Mouse (Mus musculus) spleen, adult 2 months (tissue): ENCODE measurements at regions not wholly inside any gene's neighbourhood (a gene's known extent, or its start where the extent isn't known, plus 50 kb on each side); places are given as distances from the start of the nearest gene placed in this dataset.

Experiments
- CTCF ChIP-seq: fragments of 200-500 bp; IDR thresholded peaks from 2 replicates; pipeline ENCODE4 v1.5.1; 2011; ENCODE audit warnings: mild to moderate bottlenecking, inconsistent platforms; ENCODE audit not compliant: insufficient read depth, insufficient read length, insufficient replicate concordance; ENCODE audit errors: extremely low read depth
- POLR2A ChIP-seq: fragments of 200-500 bp; IDR thresholded peaks from 2 replicates; pipeline ENCODE4 v1.6.1; 2011; ENCODE audit warnings: low read depth, low read length, inconsistent platforms

- no peak for TF ChIP-seq CTCF
- TF ChIP-seq POLR2A: no peak
Measured at GRCm38 (mm10) chr11:114578551-114578950, 89.8 kb upstream of the Rpl38 start.
